Mouse (Mus musculus): ENCODE data around the gene Prcd. TPM values are rescaled to one million over a fixed set of nuclear protein-coding genes. Genes with fewer than 3 reads are reported as not detected.

Gene Prcd
- polyA plus RNA-seq, 1 experiment from 2014 or later: 5.0 TPM

DNA sequence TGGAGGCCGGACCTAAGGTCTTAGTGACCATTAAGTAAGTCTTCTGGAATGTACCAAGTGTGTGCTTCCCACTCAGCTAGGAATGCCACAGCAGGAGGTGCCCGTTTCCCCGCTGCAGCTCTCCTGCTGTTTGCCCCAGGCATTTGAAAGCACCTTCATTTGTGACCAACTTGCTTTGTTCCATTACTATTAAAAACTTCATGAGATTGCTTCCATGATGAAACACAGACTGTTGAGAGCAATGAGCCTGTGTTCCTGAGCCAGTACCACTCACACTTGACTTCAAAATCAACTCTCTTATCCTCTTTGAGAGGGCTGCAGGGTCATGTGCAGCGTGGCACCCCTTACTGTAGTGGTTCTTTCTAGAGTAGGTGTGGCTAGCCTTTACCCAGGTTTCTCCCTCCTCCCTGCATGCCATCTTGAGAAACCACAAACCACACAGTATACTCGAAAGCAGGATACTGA is 48.1 kb downstream of the Prcd start:
- no peaks in the 10 kb centered on the region for H3K4me1 ChIP-seq (replicated peaks; ENCODE audit: control insufficient read depth, insufficient read depth, low read length)
- WGBS: 36% methylated on average over 5 of the region's 5 CpGs
- ATAC-seq (ENCODE audit: low read depth): peak; percentile 93
- no peak overlapping the region for H3K4me2 ChIP-seq (ENCODE audit: low read depth, low read length)
- no peaks in the 10 kb centered on the region for H3K27me3 ChIP-seq (ENCODE audit: control insufficient read depth, insufficient read depth, low read depth, low read length)
- H3K4me3 ChIP-seq (ENCODE audit: low read length): no peak overlapping the region
- H3K36me3 ChIP-seq (ENCODE audit: control insufficient read depth, insufficient read depth, low read length): no peaks in the 10 kb centered on the region
- H3K9ac ChIP-seq (ENCODE audit: low read length): no peak overlapping the region
- H3K27ac ChIP-seq (ENCODE audit: low read length): peak overlapping the region; percentile 81
- no peaks in the 10 kb centered on the region for H3K9me3 ChIP-seq (ENCODE audit: control insufficient read depth, low read length)

DNA sequence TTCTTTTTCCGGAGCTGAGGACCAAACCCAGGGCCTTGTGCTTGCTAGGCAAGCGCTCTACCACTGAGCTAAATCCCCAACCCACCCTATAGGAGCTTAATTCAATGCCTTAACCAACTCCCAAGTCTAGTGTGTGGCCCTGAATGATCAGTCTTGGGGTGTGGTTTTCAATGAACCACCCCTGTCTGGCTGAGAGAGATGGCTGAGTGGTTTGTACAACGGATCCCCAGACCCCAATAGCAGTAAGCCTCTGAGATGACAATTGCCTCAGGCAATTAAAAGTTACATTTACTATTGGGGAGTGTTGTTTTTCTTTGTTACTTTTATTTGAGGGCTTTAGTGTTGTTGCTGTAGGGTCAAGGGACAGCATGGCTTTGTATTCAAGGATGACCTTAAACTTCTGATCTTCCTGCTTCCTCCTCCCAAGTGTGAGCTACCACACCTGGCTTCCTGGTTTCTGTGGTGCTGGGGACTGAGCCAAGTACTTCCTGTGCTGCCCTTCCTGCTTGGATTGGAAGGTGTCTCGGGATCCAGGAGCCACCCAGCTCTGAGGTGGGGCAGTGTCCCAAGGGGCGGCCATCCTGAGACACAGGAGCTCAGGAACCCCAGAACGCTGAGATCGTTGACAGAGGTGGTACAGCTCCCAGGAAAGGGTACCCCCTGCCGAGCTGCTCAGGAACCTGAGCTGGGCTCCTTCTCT is 51.2 kb downstream of the Prcd start:
- no peak for ATAC-seq (ENCODE audit: low read depth)
- H3K27me3 ChIP-seq (ENCODE audit: control insufficient read depth, insufficient read depth, low read depth, low read length): no peaks in the 10 kb centered on the region

DNA sequence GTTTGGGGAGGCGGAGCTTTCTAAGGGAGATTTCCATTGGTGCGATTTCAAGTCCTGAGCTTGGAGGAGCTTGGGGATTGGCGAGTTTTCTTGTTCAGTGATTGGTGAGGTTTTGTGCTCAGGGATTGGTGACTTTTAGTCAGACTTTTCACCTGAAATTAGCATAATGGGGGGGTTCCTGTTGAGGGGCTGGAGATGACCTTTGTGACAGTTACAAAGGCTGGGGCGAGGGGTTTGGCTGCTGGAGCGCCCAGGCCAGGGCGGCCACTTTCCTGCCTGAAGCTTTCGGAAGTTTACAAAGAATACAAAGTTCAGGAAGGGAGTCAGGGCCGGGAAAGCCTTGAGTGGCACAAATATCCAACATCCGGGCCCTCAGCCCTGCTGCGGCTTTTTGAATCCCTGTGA is 51.9 kb downstream of the Prcd start:
- Histone ChIP-seq H3K9ac (ENCODE audit: low read length) (no peak overlapping the region), H3K4me3 (ENCODE audit: low read length) (no peak overlapping the region), H3K4me2 (ENCODE audit: low read depth, low read length) (no peak overlapping the region), H3K36me3 (ENCODE audit: control insufficient read depth, insufficient read depth, low read length) (no peaks in the 10 kb centered on the region), H3K4me1 (replicated peaks; ENCODE audit: control insufficient read depth, insufficient read depth, low read length) (no peaks in the 10 kb centered on the region), H3K9me3 (ENCODE audit: control insufficient read depth, low read length) (no peaks in the 10 kb centered on the region), H3K27ac (ENCODE audit: low read length) (no peak overlapping the region; the same call in 1 of the 2 replicates), H3K27me3 (ENCODE audit: control insufficient read depth, insufficient read depth, low read depth, low read length) (no peaks in the 10 kb centered on the region)
- ATAC-seq (ENCODE audit: low read depth): no peak; the same call in 1 of the 2 replicates
- WGBS: 86% methylated on average over 10 of the region's 10 CpGs

More for the DNA sequence above, 51.2 kb downstream of the Prcd start:
- Histone ChIP-seq H3K9ac (ENCODE audit: low read length) (no peak overlapping the region), H3K9me3 (ENCODE audit: control insufficient read depth, low read length) (no peaks in the 10 kb centered on the region), H3K36me3 (ENCODE audit: control insufficient read depth, insufficient read depth, low read length) (no peaks in the 10 kb centered on the region), H3K27ac (ENCODE audit: low read length) (peak overlapping the region; percentile 12; the same call in 1 of the 2 replicates), H3K4me1 (replicated peaks; ENCODE audit: control insufficient read depth, insufficient read depth, low read length) (no peaks in the 10 kb centered on the region), H3K4me2 (ENCODE audit: low read depth, low read length) (no peak overlapping the region), H3K4me3 (ENCODE audit: low read length) (no peak overlapping the region)
- WGBS: 87% methylated on average over 8 of the region's 8 CpGs

DNA sequence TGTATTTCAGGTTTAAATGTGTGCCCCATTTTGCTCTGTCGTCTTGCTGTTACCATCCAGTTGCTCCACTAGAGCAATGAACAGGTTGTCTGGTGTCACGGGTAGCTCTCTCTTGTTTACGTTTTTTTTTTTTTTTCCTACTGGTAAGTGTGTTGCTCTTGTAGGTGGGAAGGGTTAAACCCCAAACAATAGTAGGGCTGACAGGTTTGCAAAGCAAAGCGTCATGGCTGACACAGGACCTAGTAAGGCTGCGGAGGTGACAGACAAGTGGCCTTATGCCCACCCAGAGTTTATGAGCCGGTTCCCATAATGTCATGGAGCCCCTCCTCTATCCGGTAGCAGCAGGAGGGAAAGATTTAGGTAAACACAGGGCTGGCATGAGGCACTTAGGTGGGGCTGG is 53.0 kb downstream of the Prcd start:
- H3K4me2 ChIP-seq (ENCODE audit: low read depth, low read length): no peak overlapping the region
- H3K9ac ChIP-seq (ENCODE audit: low read length): no peak overlapping the region
- no peaks in the 10 kb centered on the region for H3K4me1 ChIP-seq (replicated peaks; ENCODE audit: control insufficient read depth, insufficient read depth, low read length)
- ATAC-seq (ENCODE audit: low read depth): no peak
- no peak overlapping the region for H3K27ac ChIP-seq (ENCODE audit: low read length)
- WGBS: 41% methylated on average over 7 of the region's 7 CpGs
- no peaks in the 10 kb centered on the region for H3K9me3 ChIP-seq (ENCODE audit: control insufficient read depth, low read length)
- H3K27me3 ChIP-seq (ENCODE audit: control insufficient read depth, insufficient read depth, low read depth, low read length): no peaks in the 10 kb centered on the region
- H3K4me3 ChIP-seq (ENCODE audit: low read length): no peak overlapping the region
- no peaks in the 10 kb centered on the region for H3K36me3 ChIP-seq (ENCODE audit: control insufficient read depth, insufficient read depth, low read length)

DNA sequence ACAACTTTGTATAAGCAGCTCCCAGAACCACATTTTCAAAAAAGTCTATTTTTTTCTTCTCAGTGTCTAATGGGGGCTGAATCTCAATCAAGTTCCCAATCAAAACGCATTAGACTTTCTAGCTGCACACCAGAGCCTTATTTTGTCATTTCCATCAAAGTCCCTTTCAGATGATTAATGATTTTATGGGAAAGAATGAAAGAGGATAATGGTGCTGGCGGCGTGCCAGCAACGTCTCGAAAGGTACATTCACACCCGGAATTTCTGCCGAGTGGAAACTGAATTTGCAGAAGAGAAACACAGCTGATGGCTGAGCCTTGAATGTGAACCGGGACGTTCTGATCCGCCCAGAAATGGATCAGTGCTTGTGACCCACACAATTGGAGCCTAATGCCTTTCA is 56.8 kb downstream of the Prcd start:
- Histone ChIP-seq H3K36me3 (ENCODE audit: control insufficient read depth, insufficient read depth, low read length) (no peaks in the 10 kb centered on the region), H3K4me2 (ENCODE audit: low read depth, low read length) (no peak overlapping the region), H3K4me1 (replicated peaks; ENCODE audit: control insufficient read depth, insufficient read depth, low read length) (no peaks in the 10 kb centered on the region), H3K27ac (ENCODE audit: low read length) (no peak overlapping the region), H3K4me3 (ENCODE audit: low read length) (no peak overlapping the region), H3K27me3 (ENCODE audit: control insufficient read depth, insufficient read depth, low read depth, low read length) (no peaks in the 10 kb centered on the region), H3K9ac (ENCODE audit: low read length) (no peak overlapping the region), H3K9me3 (ENCODE audit: control insufficient read depth, low read length) (no peaks in the 10 kb centered on the region)
- WGBS: 36% methylated on average over 10 of the region's 10 CpGs
- no peak for ATAC-seq (ENCODE audit: low read depth)

DNA sequence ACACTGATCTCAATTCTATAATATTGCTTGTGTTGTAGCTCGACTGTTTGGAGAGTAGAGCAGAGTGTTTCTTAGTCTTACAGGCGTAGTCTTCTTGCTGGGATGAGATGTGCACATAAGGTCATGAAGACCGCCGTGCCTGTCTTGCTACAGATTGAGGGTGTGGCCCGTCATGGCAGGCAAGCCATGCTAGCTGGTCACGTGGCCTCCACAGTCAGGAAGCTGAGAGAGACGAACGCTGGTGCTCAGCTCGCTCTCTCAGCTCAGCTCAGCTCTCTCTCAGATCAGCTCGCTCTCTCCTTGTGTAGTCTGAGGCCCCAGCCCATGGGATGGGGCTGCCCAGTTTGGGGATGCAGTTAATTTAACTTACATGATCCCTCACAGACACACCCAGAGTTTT is 57.5 kb downstream of the Prcd start:
- Histone ChIP-seq H3K4me1 (replicated peaks; ENCODE audit: control insufficient read depth, insufficient read depth, low read length) (no peaks in the 10 kb centered on the region), H3K4me3 (ENCODE audit: low read length) (no peak overlapping the region), H3K36me3 (ENCODE audit: control insufficient read depth, insufficient read depth, low read length) (no peaks in the 10 kb centered on the region), H3K27ac (ENCODE audit: low read length) (no peak overlapping the region), H3K9ac (ENCODE audit: low read length) (no peak overlapping the region), H3K9me3 (ENCODE audit: control insufficient read depth, low read length) (no peaks in the 10 kb centered on the region), H3K27me3 (ENCODE audit: control insufficient read depth, insufficient read depth, low read depth, low read length) (no peaks in the 10 kb centered on the region), H3K4me2 (ENCODE audit: low read depth, low read length) (no peak overlapping the region)
- 89% methylated on average over 10 of the region's 10 CpGs for WGBS
- no peak for ATAC-seq (ENCODE audit: low read depth)

DNA sequence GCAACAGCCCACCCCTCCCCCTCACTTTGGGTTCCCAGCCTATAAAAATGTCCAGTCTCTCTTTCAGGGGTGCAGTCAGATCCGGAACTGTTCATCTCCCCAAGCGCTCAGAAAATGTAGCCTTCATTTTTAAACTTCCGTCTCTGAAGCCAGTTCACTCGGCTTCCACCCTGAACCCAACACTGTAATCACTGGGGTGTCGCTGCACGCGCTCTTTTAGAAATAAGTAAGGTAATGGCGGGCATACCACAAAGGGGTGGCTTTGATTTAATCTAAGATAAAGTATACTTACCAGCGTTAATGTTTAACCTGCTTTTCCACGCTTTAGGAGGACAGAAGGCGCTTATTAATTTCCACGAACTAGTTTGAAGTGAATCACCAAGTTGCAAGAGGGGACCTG is 60.7 kb downstream of the Prcd start:
- Histone ChIP-seq H3K27ac (ENCODE audit: low read length) (peak overlapping the region; percentile 31), H3K4me3 (ENCODE audit: low read length) (no peak overlapping the region), H3K4me2 (ENCODE audit: low read depth, low read length) (no peak overlapping the region), H3K4me1 (replicated peaks; ENCODE audit: control insufficient read depth, insufficient read depth, low read length) (no peaks in the 10 kb centered on the region), H3K27me3 (ENCODE audit: control insufficient read depth, insufficient read depth, low read depth, low read length) (no peaks in the 10 kb centered on the region), H3K36me3 (ENCODE audit: control insufficient read depth, insufficient read depth, low read length) (no peaks in the 10 kb centered on the region), H3K9ac (ENCODE audit: low read length) (no peak overlapping the region), H3K9me3 (ENCODE audit: control insufficient read depth, low read length) (no peaks in the 10 kb centered on the region; the same call in 1 of the 2 replicates)
- WGBS: 67% methylated on average over 12 of the region's 12 CpGs
- ATAC-seq (ENCODE audit: low read depth): peak; percentile 52; the same call in 1 of the 2 replicates

Other genes with a start within 250 kb of the Prcd start
- gene Rnf157, start 240.5 kb upstream of the Prcd start, polyA plus RNA-seq (2015; fragmentation: Nextera tagmentation; extraction: Ambion mirVana): 3.5 and 4.0 TPM in 2 replicates
- gene Ubald2, start 219.4 kb upstream of the Prcd start, polyA plus RNA-seq (2015; fragmentation: Nextera tagmentation; extraction: Ambion mirVana): 41.3 and 43.2 TPM in 2 replicates
- 0.26 TPM in 1 of 2 replicates, not detected in the other for gene Qrich2, start 187.3 kb upstream of the Prcd start, polyA plus RNA-seq (2015; fragmentation: Nextera tagmentation; extraction: Ambion mirVana)
- 167 and 177 TPM in 2 replicates for gene Prpsap1, start 159.3 kb upstream of the Prcd start, polyA plus RNA-seq (2015; fragmentation: Nextera tagmentation; extraction: Ambion mirVana)
- 7.0 and 9.6 TPM in 2 replicates for gene Sphk1, start 122.6 kb upstream of the Prcd start, polyA plus RNA-seq (2015; fragmentation: Nextera tagmentation; extraction: Ambion mirVana)
- gene Ube2o, start 72.1 kb upstream of the Prcd start, polyA plus RNA-seq (2015; fragmentation: Nextera tagmentation; extraction: Ambion mirVana): 5.2 and 5.8 TPM in 2 replicates
- not detected in 2 replicates for gene Aanat, start 67.1 kb upstream of the Prcd start, polyA plus RNA-seq (2015; fragmentation: Nextera tagmentation; extraction: Ambion mirVana)
- gene Rhbdf2, start 26.5 kb upstream of the Prcd start, polyA plus RNA-seq (2015; fragmentation: Nextera tagmentation; extraction: Ambion mirVana): 17.9 and 19.6 TPM in 2 replicates
- gene Cygb, start 779 bp downstream of the Prcd start, polyA plus RNA-seq (2015; fragmentation: Nextera tagmentation; extraction: Ambion mirVana): 13.3 TPM in 2 replicates
- not detected in 2 replicates for gene St6galnac1, start 122.0 kb downstream of the Prcd start, polyA plus RNA-seq (2015; fragmentation: Nextera tagmentation; extraction: Ambion mirVana)
- 14.2 and 15.3 TPM in 2 replicates for gene Mxra7, start 174.5 kb downstream of the Prcd start, polyA plus RNA-seq (2015; fragmentation: Nextera tagmentation; extraction: Ambion mirVana)
- 53.5 and 59.9 TPM in 2 replicates for gene Mettl23, start 189.7 kb downstream of the Prcd start, polyA plus RNA-seq (2015; fragmentation: Nextera tagmentation; extraction: Ambion mirVana)
- gene Jmjd6, start 189.9 kb downstream of the Prcd start, polyA plus RNA-seq (2015; fragmentation: Nextera tagmentation; extraction: Ambion mirVana): 59.5 and 60.8 TPM in 2 replicates
- 36.0 and 36.6 TPM in 2 replicates for gene Mfsd11, start 198.9 kb downstream of the Prcd start, polyA plus RNA-seq (2015; fragmentation: Nextera tagmentation; extraction: Ambion mirVana)
- 661 and 761 TPM in 2 replicates for gene Srsf2, start 199.6 kb downstream of the Prcd start, polyA plus RNA-seq (2015; fragmentation: Nextera tagmentation; extraction: Ambion mirVana)

Data from lung, embryonic 16.5 days (tissue).